Mouse (Mus musculus) Muller cell, postnatal 12 days (primary cell): ENCODE data around the gene Olfr1391.
"Not testable (repeated sequence)": the region's sequence is repeated elsewhere in the genome, so short reads cannot be mapped to it uniquely, and the experiment has no call there.

Experiments used
- DNase-seq: peaks from one replicate; pipeline ENCODE4 v3.0.0-alpha.2; 2015; ENCODE audit errors: inconsistent ontology term

Olfr1391 gene

GRCm38 (mm10) chr11:49322442-49322841 is at the start of gene Olfr1391:
Gene Olfr1391, plus strand, starts transcription at chr11:49322742.
- DNase-seq, result no peak

- DNase-seq, result no peak
Measured at GRCm38 (mm10) chr11:49273834-49274519, 48.6 kb upstream of the Olfr1391 start.

DNA sequence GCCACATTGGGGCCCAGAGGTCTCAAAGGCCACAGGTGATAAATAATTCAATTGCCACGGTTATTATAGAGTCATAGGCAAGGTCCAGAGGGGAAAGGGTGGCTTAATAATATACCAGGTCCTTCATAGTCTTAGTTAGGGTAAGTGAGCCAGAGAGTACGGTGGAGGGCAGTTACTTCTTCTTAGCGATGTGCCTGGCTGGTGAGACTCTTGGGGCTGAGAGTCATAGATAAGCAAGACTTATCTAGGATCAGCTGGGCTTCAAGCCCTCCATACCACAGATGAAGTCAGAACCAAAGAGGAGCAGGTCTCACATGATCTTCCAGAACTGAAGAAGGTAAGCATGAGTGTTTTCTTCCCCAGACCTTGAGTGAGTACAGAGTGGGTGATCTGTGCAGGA is 44.3 kb upstream of the Olfr1391 start, which contains the start of gene Olfr1393:
Olfr1393 (plus strand) TSS at position 83 of the 400 bp plus-strand sequence.
- DNase-seq, result no peak

- not testable (repeated sequence) for DNase-seq
Measured at GRCm38 (mm10) chr11:49284982-49285381, 37.6 kb upstream of the Olfr1391 start, which contains the start of gene Olfr1392. Gene Olfr1392, plus strand, starts transcription at chr11:49285282.

- no peak for DNase-seq
Measured at GRCm38 (mm10) chr11:49287251-49287650, 35.3 kb upstream of the Olfr1391 start.

DNA sequence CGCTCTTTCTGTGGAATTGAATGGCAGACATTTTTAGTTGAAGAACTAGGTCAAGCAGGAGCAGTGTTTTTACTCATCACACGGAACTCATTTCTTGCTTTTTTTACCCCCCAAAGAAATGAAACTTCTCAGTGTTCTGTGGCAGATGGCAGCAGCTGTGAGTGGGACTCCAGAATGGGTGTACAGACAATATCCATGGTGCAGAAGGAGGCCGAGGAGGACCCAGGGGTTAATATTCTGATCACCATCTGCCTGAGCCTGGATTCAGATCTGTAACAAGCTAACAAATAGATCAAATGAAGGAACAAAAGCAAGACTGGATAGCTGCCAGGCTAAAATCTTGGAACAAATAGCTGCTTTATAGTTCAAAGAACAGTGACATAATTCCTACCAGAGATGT is 29.8 kb upstream of the Olfr1391 start:
- peak; percentile 32 for DNase-seq

GRCm38 (mm10) chr11:49304441-49304840 is 18.1 kb upstream of the Olfr1391 start, which contains the start of gene Olfr10:
Gene Olfr10, plus strand, starts transcription at chr11:49304741.
- no peak for DNase-seq

- DNase-seq, result not testable (repeated sequence)
Measured at GRCm38 (mm10) chr11:49308547-49308946, 14.0 kb upstream of the Olfr1391 start.

GRCm38 (mm10) chr11:49326726-49327125 is 4.2 kb downstream of the Olfr1391 start:
- no peak for DNase-seq

DNA sequence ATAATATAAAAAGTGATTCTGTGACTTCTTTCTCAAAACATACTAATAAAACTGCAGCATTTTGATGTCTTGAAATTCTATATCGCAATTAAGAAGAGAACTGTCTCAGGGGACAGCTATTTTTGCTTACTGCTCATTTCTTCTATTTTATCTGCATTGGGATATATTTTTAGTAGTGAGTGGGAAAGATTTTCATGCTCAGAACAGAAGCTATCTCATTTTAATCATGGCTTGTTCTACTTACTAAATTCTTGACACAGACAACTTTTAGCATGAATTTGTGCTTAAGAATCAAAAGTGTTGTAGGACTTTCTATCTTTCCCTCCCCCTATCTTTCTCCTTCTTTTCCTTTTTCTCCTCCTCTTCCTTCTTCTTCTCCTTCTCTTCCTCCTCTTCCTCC is 7.1 kb downstream of the Olfr1391 start:
- no peak for DNase-seq

GRCm38 (mm10) chr11:49334888-49335287 is 12.3 kb downstream of the Olfr1391 start, which contains the start of gene Olfr1390:
Gene Olfr1390, plus strand, starts transcription at chr11:49335188.
- no peak for DNase-seq

DNA sequence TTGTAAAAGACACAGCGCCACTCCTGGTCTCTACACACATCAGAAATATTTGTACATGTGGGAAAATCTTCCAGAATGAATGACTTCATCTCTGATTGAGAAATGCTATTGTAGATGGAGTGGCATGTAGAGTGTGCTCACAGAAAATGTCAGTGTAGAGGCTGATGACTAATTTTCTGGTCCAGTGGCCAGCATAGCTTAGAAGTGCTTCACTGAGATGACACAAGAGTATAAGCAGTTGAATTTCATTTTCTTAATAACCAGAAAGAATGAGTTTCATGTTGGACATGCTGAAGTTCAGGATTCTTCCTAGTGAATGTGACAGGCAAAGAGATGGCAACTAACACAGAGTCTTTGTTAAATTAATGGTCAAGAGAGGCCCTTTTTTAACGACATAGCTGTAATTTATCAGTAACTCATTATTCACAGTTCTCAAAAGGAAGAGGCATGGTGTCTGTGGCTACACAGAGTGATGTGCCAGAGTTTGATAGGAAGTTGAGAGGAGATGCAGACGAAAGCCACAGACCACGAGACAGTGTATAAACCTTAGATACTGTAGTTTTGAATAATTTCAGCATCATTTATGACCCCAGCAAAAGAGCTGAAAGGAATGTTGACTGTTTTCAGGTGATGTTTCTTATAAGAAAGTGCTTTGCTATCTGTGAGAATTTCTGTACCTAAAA is 14.7 kb downstream of the Olfr1391 start:
- DNase-seq, result peak; percentile 87
